Mouse (Mus musculus) brain, embryonic 14.5 days (tissue): ENCODE measurements around the gene Upp2.

Experiments
- CTCF ChIP-seq: fragments of 200-500 bp; IDR thresholded peaks from 2 replicates; pipeline ENCODE4 v1.5.1; 2012; ENCODE audit warnings: inconsistent platforms, mild to moderate bottlenecking, moderate library complexity, borderline replicate concordance; ENCODE audit not compliant: insufficient read depth, insufficient read length; ENCODE audit errors: extremely low read depth
- POLR2A ChIP-seq: fragments of 200-500 bp; IDR thresholded peaks from 2 replicates; pipeline ENCODE4 v1.6.1; 2012; ENCODE audit warnings: mild to moderate bottlenecking, inconsistent platforms, borderline replicate concordance; ENCODE audit not compliant: poor library complexity, insufficient read depth, insufficient read length, severe bottlenecking; ENCODE audit errors: extremely low read depth

DNA sequence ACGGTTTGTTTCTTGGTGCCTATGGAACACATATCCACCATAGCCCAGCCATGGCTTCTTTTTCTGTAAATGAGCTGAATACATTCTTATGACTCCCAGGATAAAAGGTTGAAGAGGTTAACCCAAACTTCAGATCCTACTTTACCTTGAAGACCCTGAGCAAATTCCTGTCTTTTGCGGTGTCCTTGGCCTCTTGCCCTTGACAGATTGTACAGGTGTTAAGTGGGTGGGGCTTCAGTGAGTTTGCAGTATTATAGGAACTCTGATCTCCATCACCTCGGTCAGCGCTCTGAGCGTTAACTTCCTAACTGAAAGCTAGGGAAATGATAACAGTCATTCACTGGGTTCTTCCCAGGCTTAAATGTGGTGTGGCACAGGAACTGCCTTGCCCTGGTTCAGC is 181.2 kb downstream of the Upp2 start:
- TF ChIP-seq CTCF (no peak), POLR2A (no peak)
